ENCODE assay signal across 8 mouse cellular contexts in the genomic region with DNA sequence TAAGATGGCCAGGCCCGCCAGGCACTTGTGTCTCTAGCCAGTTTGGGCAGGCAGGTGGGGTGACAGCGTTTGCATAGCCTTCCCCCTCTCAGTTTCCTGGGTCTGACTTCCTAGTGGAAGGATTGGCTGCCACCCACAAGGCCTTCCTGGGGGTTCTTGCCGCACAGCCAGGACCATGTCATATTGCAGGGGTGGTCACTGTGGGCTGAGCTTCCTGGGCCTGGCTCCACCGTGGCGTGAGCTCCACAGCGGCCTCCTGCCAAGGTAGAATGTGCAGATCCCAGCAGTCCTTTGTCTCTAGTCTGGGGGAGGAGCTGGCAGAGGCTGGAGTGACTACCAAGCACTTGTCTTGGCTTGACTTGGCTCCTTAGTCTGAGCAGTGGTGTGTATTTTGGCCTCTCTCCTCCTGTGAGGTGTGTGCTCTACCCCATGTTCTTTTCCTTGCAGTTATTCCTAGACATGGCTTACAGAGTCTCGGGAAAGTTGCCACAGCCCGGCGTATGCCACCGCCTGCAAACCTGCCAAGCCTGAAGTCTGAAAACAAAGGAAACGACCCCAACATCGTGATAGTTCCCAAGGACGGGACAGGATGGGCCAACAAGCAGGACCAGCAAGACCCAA. TPM values are rescaled to one million over a fixed set of nuclear protein-coding genes. Genes with fewer than 3 reads are reported as not detected.
DNase-seq lines count a peak whose midpoint lies in the region; ATAC-seq and TF ChIP-seq lines count a peak whose summit lies in the region.

No protein-coding gene starts in this region.

- H3K4me2 ChIP-seq in forebrain, embryonic 16.5 days (ENCODE audit: low read length), result no peak overlapping the region
- no peak overlapping the region for H3K4me2 ChIP-seq in kidney, embryonic 16.5 days (replicated peaks; ENCODE audit: low read depth, low read length)
- no peak overlapping the region for H3K4me2 ChIP-seq in midbrain, embryonic 13.5 days (replicated peaks)

- DNase-seq in gastrocnemius, adult 2 months, result peak; percentile 68
- DNase-seq in gastrocnemius, adult 8-10 months (ENCODE audit: low spot score in 2 of 2), result no peak
- peak; percentile 71 for DNase-seq in Muller cell, postnatal 12 days (ENCODE audit: inconsistent ontology term)
- no peak for DNase-seq in layer of hippocampus, adult 9-10 months (ENCODE audit: low spot score)

- H3K27ac ChIP-seq in gastrocnemius, adult 2 months, result peak overlapping the region; percentile 67
- peak overlapping the region; percentile 69 for H3K27ac ChIP-seq in forebrain, embryonic 16.5 days (ENCODE audit: low read length)
- H3K27ac ChIP-seq in kidney, embryonic 16.5 days (ENCODE audit: low read length), result peak overlapping the region; percentile 41; the same call in 1 of the 2 replicates
- peak overlapping the region; percentile 60 for H3K27ac ChIP-seq in midbrain, embryonic 13.5 days

- no peak overlapping the region; the same call in 1 of the 2 replicates for H3K9ac ChIP-seq in forebrain, embryonic 16.5 days (replicated peaks; ENCODE audit: low read depth, low read length)
- H3K9ac ChIP-seq in kidney, embryonic 16.5 days (replicated peaks; ENCODE audit: low read length), result no peak overlapping the region
- no peak overlapping the region for H3K9ac ChIP-seq in midbrain, embryonic 13.5 days (replicated peaks)

- H3K4me3 ChIP-seq in gastrocnemius, adult 2 months, result peak overlapping the region; percentile 23; the same call in 1 of the 2 replicates
- H3K4me3 ChIP-seq in forebrain, embryonic 16.5 days (replicated peaks; ENCODE audit: low read length), result no peak overlapping the region
- no peak overlapping the region for H3K4me3 ChIP-seq in kidney, embryonic 16.5 days (ENCODE audit: low read length)
- no peak overlapping the region for H3K4me3 ChIP-seq in midbrain, embryonic 13.5 days (replicated peaks)

- no peak for TF ChIP-seq CTCF in gastrocnemius, adult 2 months (IDR thresholded peaks at IDR 0.05)

- H3K4me1 ChIP-seq in forebrain, embryonic 16.5 days (replicated peaks; ENCODE audit: control insufficient read depth, insufficient read depth, low read length), result peaks cover 36% of the 10 kb centered on the region
- peaks cover 30% of the 10 kb centered on the region for H3K4me1 ChIP-seq in kidney, embryonic 16.5 days (ENCODE audit: insufficient read depth, low read length)
- H3K4me1 ChIP-seq in midbrain, embryonic 13.5 days (replicated peaks), result peaks cover 56% of the 10 kb centered on the region

- peak; percentile 54; the same call in 1 of the 2 replicates for ATAC-seq in forebrain, embryonic 16.5 days
- ATAC-seq in kidney, embryonic 16.5 days (ENCODE audit: low FRiP score, low TSS enrichment), result no peak
- peak; percentile 57; the same call in 1 of the 2 replicates for ATAC-seq in midbrain, embryonic 13.5 days
- ATAC-seq in megakaryocyte progenitor cell, adult 5-6 weeks (replicated peaks; ENCODE audit: poor library complexity), result no peak

- no peaks in the 10 kb centered on the region for H3K9me3 ChIP-seq in forebrain, embryonic 16.5 days (ENCODE audit: control insufficient read depth, low read length)
- no peaks in the 10 kb centered on the region for H3K9me3 ChIP-seq in kidney, embryonic 16.5 days (ENCODE audit: low read length)
- H3K9me3 ChIP-seq in midbrain, embryonic 13.5 days, result no peaks in the 10 kb centered on the region

- 39% methylated on average over 13 of the region's 13 CpGs for whole genome bisulfite sequencing in forebrain, embryonic 16.5 days
- 63% methylated on average over 13 of the region's 13 CpGs for WGBS in kidney, embryonic 16.5 days
- 68% methylated on average over 13 of the region's 13 CpGs for WGBS in midbrain, embryonic 13.5 days

- intact Hi-C loops in gastrocnemius, adult 2 months (cut with DNase I), result no loop called here

- no peaks in the 10 kb centered on the region for H3K27me3 ChIP-seq in forebrain, embryonic 16.5 days (replicated peaks; ENCODE audit: control insufficient read depth, insufficient read depth, low read length)
- H3K27me3 ChIP-seq in kidney, embryonic 16.5 days (ENCODE audit: insufficient read depth, low read length), result no peaks in the 10 kb centered on the region
- no peaks in the 10 kb centered on the region for H3K27me3 ChIP-seq in midbrain, embryonic 13.5 days

- peaks cover 10% of the 10 kb centered on the region for H3K36me3 ChIP-seq in forebrain, embryonic 16.5 days (ENCODE audit: control insufficient read depth, insufficient read depth)
- H3K36me3 ChIP-seq in kidney, embryonic 16.5 days (ENCODE audit: insufficient read depth, low read length), result peaks cover 33% of the 10 kb centered on the region
- peaks cover 48% of the 10 kb centered on the region for H3K36me3 ChIP-seq in midbrain, embryonic 13.5 days

RNA-seq across cellular contexts. Expression of gene Prrc2b, which starts 31.9 kb away (rescaled TPM):
- total RNA-seq in gastrocnemius, adult 2 months (2021), result 10 to 100 TPM; 76.4 to 86.9 TPM
- 10 to 100 TPM; 81.0 to 90.8 (median 85.9) TPM for total RNA-seq in gastrocnemius, adult 8-10 months (2022)
- 75.5 and 84.7 TPM in 2 replicates for polyA plus RNA-seq in forebrain, embryonic 16.5 days (2015; fragmentation: Nextera tagmentation; extraction: Ambion mirVana)
- 30.3 and 30.4 TPM in 2 replicates for polyA plus RNA-seq in kidney, embryonic 16.5 days (2015; fragmentation: Nextera tagmentation; extraction: Ambion mirVana)
- 68.4 and 77.5 TPM in 2 replicates for polyA plus RNA-seq in midbrain, embryonic 13.5 days (2015; fragmentation: Nextera tagmentation; extraction: Ambion mirVana)
- total RNA-seq in megakaryocyte progenitor cell, adult 5-6 weeks (2015), result 37.5 and 37.8 TPM in 2 replicates
- total RNA-seq in megakaryocyte progenitor cell, adult 5-6 weeks (2017), result 16.6 and 18.2 TPM in 2 replicates

RNA-seq across cellular contexts. Expression of gene Pomt1, which starts 53.6 kb away (rescaled TPM):
- total RNA-seq in gastrocnemius, adult 2 months (2021), result 10 to 100 TPM; 11.5 TPM
- total RNA-seq in gastrocnemius, adult 8-10 months (2022), result 10 to 100 TPM in 3 of 4 experiments, 1 to 10 TPM in 1; 10.0 to 12.5 (median 11.9) TPM
- polyA plus RNA-seq in forebrain, embryonic 16.5 days (2015; fragmentation: Nextera tagmentation; extraction: Ambion mirVana), result 29.9 and 36.8 TPM in 2 replicates
- polyA plus RNA-seq in kidney, embryonic 16.5 days (2015; fragmentation: Nextera tagmentation; extraction: Ambion mirVana), result 31.6 and 32.9 TPM in 2 replicates
- 28.2 and 28.6 TPM in 2 replicates for polyA plus RNA-seq in midbrain, embryonic 13.5 days (2015; fragmentation: Nextera tagmentation; extraction: Ambion mirVana)
- total RNA-seq in megakaryocyte progenitor cell, adult 5-6 weeks (2015), result 18.5 and 18.8 TPM in 2 replicates
- total RNA-seq in megakaryocyte progenitor cell, adult 5-6 weeks (2017), result 32.2 and 32.6 TPM in 2 replicates

Comparison
In these comparisons a context has a peak if more than half of its experiments do, and no peak if none do; other contexts are left out.
1. DNase-seq: peak in gastrocnemius, adult 2 months (single experiment) and Muller cell, postnatal 12 days (single experiment); none in gastrocnemius, adult 8-10 months (0 of 2) and layer of hippocampus, adult 9-10 months (single experiment).
2. ATAC-seq: peak in forebrain, embryonic 16.5 days (single experiment) and midbrain, embryonic 13.5 days (single experiment); none in kidney, embryonic 16.5 days (single experiment) and megakaryocyte progenitor cell, adult 5-6 weeks (single experiment).
3. Peak in every context shown above with its lines, with median percentiles within 50 percentile points of each other: H3K27ac ChIP-seq.